Mouse (Mus musculus) forebrain, embryonic 14.5 days (tissue): ENCODE results near the gene Mapk7. TPM values are rescaled to one million over a fixed set of nuclear protein-coding genes. Genes with fewer than 3 reads are reported as not detected.

Experiments used
- ATAC-seq: fragments of 200-750 bp; cut with Nextera tagmentation; 2 replicates; pipeline ENCODE4 v1.8.0; 2017; ENCODE audit warnings: mild to moderate bottlenecking, moderate library complexity
- DNase-seq: peaks from one replicate; pipeline ENCODE4 v3.0.0-alpha.2; 2015; ENCODE audit warnings: low spot score
- H3K27ac ChIP-seq: fragments of 300-500 bp; sonication (generic); 2 replicates; pipeline ENCODE4 v1.5.1; 2014; ENCODE audit warnings: low read depth, mild to moderate bottlenecking, control low read depth, low read length, moderate library complexity
- H3K27me3 ChIP-seq: fragments of 300-500 bp; sonication (generic); replicated peaks from 2 replicates; pipeline ENCODE4 v1.6.1; 2014; ENCODE audit warnings: low read length, control low read depth, mixed read lengths; ENCODE audit not compliant: control insufficient read depth, insufficient read depth
- H3K36me3 ChIP-seq: fragments of 300-500 bp; sonication (generic); 2 replicates; pipeline ENCODE4 v1.6.1; 2014; ENCODE audit warnings: low read length, control low read depth; ENCODE audit not compliant: control insufficient read depth, insufficient read depth
- H3K4me1 ChIP-seq: fragments of 300-500 bp; sonication (generic); 2 replicates; pipeline ENCODE4 v1.6.1; 2014; ENCODE audit warnings: antibody characterized with exemption, low read length, control low read depth; ENCODE audit not compliant: control insufficient read depth, insufficient read depth
- H3K4me2 ChIP-seq: fragments of 300-500 bp; sonication (generic); 2 replicates; pipeline ENCODE4 v1.6.1; 2014; ENCODE audit warnings: mild to moderate bottlenecking, control low read depth, low read length
- H3K4me3 ChIP-seq: fragments of 300-500 bp; sonication (generic); 2 replicates; pipeline ENCODE4 v1.5.1; 2014; ENCODE audit warnings: low read depth, low read length, control low read depth
- H3K9ac ChIP-seq: fragments of 300-500 bp; sonication (generic); 2 replicates; pipeline ENCODE4 v1.6.1; 2014; ENCODE audit warnings: mild to moderate bottlenecking, low read length, control low read depth, moderate library complexity
- H3K9me3 ChIP-seq: fragments of 300-500 bp; sonication (generic); replicated peaks from 2 replicates; pipeline ENCODE4 v1.6.1; 2016; ENCODE audit warnings: low read length, control low read depth, mixed read lengths; ENCODE audit not compliant: control insufficient read depth
- WGBS: fragments of 180-500 bp; shearing (Covaris S2); extraction: QIAGEN DNeasy Blood & Tissue Kit; methylation state at CpG from one replicate; pipeline ENCODE4 v1.1.7; 2014; 5-methylcytosine and 5-hydroxymethylcytosine counted together
- polyA plus RNA-seq: library from polyadenylated mRNA; unstranded; fragments of >200 nt; fragmentation: Nextera tagmentation; extraction: Ambion mirVana; gene quantifications from 2 replicates; pipeline ENCODE4 v1.2.1, GENCODE M21; 2014

The Mapk7 gene
- polyA plus RNA-seq, 1 experiment from 2014 or later, result 59.0 TPM

DNA sequence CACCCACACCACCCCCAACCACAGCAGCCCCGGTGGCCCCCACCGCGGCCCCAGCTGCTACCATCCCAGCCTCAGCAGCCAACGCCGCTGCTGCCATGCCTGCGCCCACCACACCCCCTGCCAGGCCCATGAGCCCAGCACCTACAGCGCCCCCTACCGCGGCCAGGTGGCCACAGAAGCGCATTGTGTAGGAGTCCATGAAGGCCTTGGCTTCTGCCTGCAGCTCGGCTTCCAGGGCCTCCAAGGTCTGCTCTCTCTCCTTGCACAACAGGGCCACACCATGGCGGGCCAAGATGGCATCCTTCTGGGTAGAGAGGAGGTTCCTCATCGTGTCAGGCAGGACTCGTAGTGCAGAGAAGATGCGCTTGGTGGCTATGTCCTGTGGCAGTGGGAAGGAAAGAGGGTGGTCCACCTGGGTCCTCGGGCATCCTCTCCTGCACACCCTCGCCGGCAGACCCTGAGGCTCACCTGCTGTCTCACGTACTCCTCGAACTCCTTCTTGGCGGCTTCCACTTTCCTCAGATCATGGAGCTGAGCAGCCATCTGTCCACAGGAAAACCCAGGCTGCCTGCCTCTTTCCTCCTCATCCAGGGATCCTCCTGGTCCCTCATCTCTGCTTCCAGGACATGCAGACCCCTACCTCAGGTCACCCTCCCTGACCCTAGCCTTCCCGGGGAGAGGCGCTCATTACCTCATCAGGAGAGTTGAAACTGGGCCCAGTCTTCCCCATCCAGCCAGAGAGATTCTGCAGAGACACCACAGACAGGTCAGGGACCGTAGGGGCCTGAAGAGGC is 44.5 kb downstream of the Mapk7 start:
- Histone ChIP-seq H3K4me3 (no peak overlapping the region), H3K36me3 (no peaks in the 10 kb centered on the region), H3K27me3 (no peaks in the 10 kb centered on the region), H3K9ac (no peak overlapping the region), H3K4me1 (peaks cover 31% of the 10 kb centered on the region), H3K9me3 (no peaks in the 10 kb centered on the region), H3K4me2 (no peak overlapping the region), H3K27ac (peak overlapping the region; percentile 64; the same call in 1 of the 2 replicates)
- ATAC-seq (no peak), DNase-seq (no peak)
- WGBS, result 71% methylated on average over 24 of the region's 24 CpGs

DNA sequence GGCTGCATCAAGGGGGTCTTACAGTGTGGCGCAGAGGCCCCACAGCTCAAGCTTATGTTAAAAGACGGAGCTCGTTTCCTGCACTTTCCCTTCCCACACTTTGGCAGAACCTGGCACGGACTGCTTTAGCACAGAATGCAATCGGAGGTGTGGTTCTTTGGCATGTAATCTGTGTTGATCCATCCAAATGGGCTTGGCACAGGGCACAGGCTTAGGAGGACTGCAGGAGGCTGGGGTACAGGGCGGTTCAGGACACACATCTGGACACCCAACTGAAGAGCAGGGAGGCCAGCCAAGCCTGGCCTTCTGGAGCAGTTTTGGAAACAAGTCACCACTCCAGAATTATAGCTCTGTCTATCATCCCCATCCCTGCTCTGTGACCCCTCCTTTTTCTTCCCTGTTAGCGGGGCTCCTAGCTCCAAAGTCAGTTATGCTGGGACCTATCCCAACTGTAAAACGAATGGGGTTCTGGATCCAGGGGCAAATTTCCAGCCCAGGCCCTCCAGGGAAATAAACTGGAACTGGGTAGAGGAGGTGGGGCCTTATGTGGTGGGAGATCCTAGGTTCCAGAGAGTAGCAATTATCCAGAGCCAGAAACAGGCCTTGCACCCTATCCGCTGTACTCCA is 45.5 kb downstream of the Mapk7 start:
- H3K27ac ChIP-seq, result peak overlapping the region; percentile 64; the same call in 1 of the 2 replicates
- peaks cover 27% of the 10 kb centered on the region for H3K4me1 ChIP-seq
- H3K4me3 ChIP-seq, result no peak overlapping the region
- no peaks in the 10 kb centered on the region for H3K36me3 ChIP-seq
- H3K4me2 ChIP-seq, result no peak overlapping the region
- ATAC-seq, result peak; percentile 50; the same call in 1 of the 2 replicates
- no peaks in the 10 kb centered on the region for H3K9me3 ChIP-seq
- H3K27me3 ChIP-seq, result no peaks in the 10 kb centered on the region
- no peak overlapping the region for H3K9ac ChIP-seq
- DNase-seq, result peak; percentile 77
- 49% methylated on average over 9 of the region's 9 CpGs for WGBS

GRCm38 (mm10) chr11:61448041-61448440 is 46.2 kb downstream of the Mapk7 start:
- peak; percentile 39 for DNase-seq

DNA sequence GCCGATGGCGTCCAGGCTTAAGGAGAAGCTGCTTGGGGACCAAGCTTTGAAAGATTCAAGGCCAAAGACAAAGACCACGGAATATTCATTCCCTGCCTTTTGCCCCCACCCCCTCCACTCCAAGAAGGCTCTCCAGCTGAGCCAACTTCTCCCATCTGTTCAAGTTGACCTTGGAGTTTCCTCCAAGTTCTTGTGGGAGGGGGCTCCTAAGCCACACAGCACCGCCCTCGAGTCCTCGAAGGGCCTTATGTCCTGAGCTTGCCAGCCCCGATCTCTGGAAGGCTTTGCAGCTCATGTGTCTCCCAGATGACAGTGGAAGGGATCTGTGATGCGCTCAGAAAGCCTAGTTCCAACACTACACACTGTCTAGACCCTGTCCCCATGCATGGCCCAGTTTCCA is 46.9 kb downstream of the Mapk7 start:
- H3K27me3 ChIP-seq, result no peaks in the 10 kb centered on the region
- peaks cover 17% of the 10 kb centered on the region for H3K4me1 ChIP-seq
- H3K27ac ChIP-seq, result no peak overlapping the region
- DNase-seq, result no peak
- H3K36me3 ChIP-seq, result no peaks in the 10 kb centered on the region
- WGBS, result 87% methylated on average over 8 of the region's 8 CpGs
- ATAC-seq, result no peak
- H3K4me3 ChIP-seq, result no peak overlapping the region
- H3K4me2 ChIP-seq, result no peak overlapping the region
- H3K9ac ChIP-seq, result no peak overlapping the region
- no peaks in the 10 kb centered on the region for H3K9me3 ChIP-seq

More at GRCm38 (mm10) chr11:61448041-61448440, 46.2 kb downstream of the Mapk7 start:
- H3K36me3 ChIP-seq, result no peaks in the 10 kb centered on the region
- H3K4me2 ChIP-seq, result no peak overlapping the region
- WGBS, result 27% methylated on average over 5 of the region's 5 CpGs
- ATAC-seq, result no peak
- peaks cover 20% of the 10 kb centered on the region for H3K4me1 ChIP-seq
- H3K9me3 ChIP-seq, result no peaks in the 10 kb centered on the region
- H3K4me3 ChIP-seq, result no peak overlapping the region
- H3K27me3 ChIP-seq, result no peaks in the 10 kb centered on the region
- peak overlapping the region; percentile 64; the same call in 1 of the 2 replicates for H3K27ac ChIP-seq
- no peak overlapping the region for H3K9ac ChIP-seq

DNA sequence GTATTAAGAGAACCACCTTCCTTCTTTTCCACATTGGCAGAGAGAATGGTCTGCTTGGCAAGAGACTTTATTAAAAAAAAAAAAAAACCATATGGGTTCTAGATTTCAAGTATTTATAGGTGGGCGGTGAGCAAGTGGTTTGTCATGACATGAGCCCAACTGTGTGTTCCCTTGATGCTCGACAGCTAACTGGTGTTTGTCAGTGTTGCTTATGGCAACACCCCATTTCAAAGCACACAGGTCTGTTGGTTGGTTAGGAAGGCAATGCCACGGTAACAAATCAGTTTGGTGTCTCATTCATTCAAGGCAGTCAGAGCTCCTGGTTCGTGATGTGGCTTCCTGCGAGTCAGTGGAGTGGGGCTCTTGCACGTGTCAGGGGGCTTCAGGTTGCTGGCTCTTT is 50.4 kb downstream of the Mapk7 start:
- Histone ChIP-seq H3K4me2 (no peak overlapping the region), H3K9me3 (no peaks in the 10 kb centered on the region), H3K27me3 (no peaks in the 10 kb centered on the region), H3K27ac (no peak overlapping the region), H3K4me3 (no peak overlapping the region), H3K4me1 (peaks cover 11% of the 10 kb centered on the region), H3K36me3 (no peaks in the 10 kb centered on the region), H3K9ac (no peak overlapping the region)
- ATAC-seq (no peak), DNase-seq (no peak)
- 92% methylated on average over 6 of the region's 6 CpGs for WGBS

- Histone ChIP-seq H3K27ac (no peak overlapping the region), H3K9me3 (no peaks in the 10 kb centered on the region), H3K4me1 (no peaks in the 10 kb centered on the region), H3K9ac (no peak overlapping the region), H3K4me2 (no peak overlapping the region), H3K4me3 (no peak overlapping the region), H3K36me3 (no peaks in the 10 kb centered on the region), H3K27me3 (no peaks in the 10 kb centered on the region)
- WGBS, result 82% methylated on average over 7 of the region's 7 CpGs
- ATAC-seq (no peak), DNase-seq (no peak)
Measured at GRCm38 (mm10) chr11:61441670-61442069, 52.5 kb downstream of the Mapk7 start.

GRCm38 (mm10) chr11:61440416-61440815 is 53.8 kb downstream of the Mapk7 start:
- Histone ChIP-seq H3K9me3 (no peaks in the 10 kb centered on the region), H3K4me2 (no peak overlapping the region), H3K4me3 (no peak overlapping the region), H3K27ac (no peak overlapping the region), H3K27me3 (no peaks in the 10 kb centered on the region), H3K4me1 (no peaks in the 10 kb centered on the region), H3K36me3 (no peaks in the 10 kb centered on the region), H3K9ac (no peak overlapping the region)
- ATAC-seq (no peak), DNase-seq (no peak)
- 90% methylated on average over 4 of the region's 4 CpGs for WGBS

DNA sequence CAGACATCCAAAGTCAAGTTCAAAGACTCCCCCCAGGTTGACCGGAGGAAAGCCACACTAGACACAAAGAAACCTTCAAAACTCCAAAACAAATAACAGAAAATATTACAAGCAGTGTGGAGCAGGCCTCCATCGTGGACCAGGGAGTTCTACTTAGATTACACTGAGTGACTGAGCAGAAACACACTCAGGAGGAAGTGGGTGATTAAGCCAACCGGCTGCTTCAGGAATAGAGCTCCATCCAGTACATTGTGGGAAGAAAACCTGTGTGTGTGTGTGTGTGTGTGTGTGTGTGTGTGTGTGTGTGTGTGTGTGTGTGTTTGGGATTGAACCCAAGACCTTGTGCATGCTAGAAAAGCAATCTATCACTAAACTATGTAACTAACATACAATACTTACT is 55.0 kb downstream of the Mapk7 start:
- Histone ChIP-seq H3K36me3 (no peaks in the 10 kb centered on the region), H3K4me2 (no peak overlapping the region), H3K4me3 (no peak overlapping the region), H3K4me1 (no peaks in the 10 kb centered on the region), H3K9ac (no peak overlapping the region), H3K27me3 (no peaks in the 10 kb centered on the region), H3K9me3 (no peaks in the 10 kb centered on the region), H3K27ac (no peak overlapping the region)
- DNase-seq (no peak), ATAC-seq (no peak)
- 74% methylated on average over 3 of the region's 3 CpGs for whole genome bisulfite sequencing
